Mouse (Mus musculus) embryo, embryonic 10 days (tissue): ENCODE results near the gene Phf8.
"Not testable (repeated sequence)": the region's sequence is repeated elsewhere in the genome, so short reads cannot be mapped to it uniquely, and the experiment has no call there.

ENCODE experiments used
- DNase-seq: peaks from one replicate; pipeline ENCODE4 v3.0.0-alpha.2; 2015; ENCODE audit warnings: low spot score

Gene Phf8

DNA sequence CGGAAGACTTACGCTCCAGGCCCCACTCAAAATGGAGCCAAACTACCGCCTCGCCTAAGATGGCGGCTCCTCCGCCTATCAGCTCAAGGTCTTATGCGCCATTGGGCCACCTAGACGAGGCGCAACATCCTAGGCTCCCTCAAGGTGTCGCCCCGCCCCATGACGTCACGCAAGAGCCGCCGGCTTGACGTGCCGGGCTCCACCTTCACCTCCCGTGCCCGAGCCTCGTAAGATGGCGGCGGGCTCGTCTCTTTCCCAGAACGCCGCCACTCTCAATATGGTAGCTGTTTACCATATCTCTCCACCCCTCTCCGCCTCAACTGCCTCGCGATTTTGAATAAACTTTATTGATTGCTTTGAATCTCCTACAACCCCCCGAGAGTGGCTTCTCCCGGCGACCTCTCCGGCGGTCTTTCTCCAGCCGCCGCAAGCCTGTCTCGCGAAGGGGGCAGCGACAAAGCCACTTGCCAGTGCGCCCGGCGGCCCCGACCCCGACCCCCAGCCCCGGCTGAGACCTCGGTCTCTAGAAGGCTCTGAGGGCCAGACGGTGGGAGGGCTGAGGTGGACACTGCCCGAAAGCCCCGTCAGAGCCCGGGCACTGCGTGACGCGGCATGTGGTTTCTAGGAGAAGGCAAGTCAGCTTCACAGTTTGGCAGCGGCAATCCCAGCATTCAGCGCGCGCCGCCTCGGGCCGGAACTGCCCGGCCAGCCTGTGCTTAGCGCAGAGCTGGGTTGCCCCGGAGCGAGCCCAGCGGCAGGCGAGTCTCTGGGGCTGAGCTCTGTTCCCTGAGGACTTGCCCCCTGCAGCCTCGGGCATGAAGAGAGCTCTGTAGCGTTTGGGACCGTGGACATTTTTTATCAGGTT is at the start of gene Phf8:
Phf8 (plus strand) TSS at position 215 of the 865 bp plus-strand sequence.
- peak; percentile 97 for DNase-seq

DNA sequence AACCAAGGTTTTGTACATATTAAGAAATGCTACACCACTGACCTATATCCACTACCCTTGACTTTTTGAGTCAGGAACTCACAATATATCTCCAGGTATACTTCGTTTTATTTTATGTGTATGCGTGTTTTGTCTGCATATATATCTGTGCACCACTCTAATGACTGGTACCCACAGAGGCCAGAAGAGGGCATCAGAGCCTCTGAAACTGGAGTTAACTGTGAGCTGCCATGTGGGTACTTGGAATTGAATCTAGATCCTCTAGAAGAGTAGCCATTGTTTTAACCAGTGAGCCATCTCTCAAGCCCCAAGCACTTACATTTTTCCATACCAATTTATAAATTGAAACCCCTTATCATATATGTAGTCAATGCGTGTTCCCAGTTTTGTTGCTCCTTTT is 32.3 kb upstream of the Phf8 start:
- DNase-seq = no peak

DNA sequence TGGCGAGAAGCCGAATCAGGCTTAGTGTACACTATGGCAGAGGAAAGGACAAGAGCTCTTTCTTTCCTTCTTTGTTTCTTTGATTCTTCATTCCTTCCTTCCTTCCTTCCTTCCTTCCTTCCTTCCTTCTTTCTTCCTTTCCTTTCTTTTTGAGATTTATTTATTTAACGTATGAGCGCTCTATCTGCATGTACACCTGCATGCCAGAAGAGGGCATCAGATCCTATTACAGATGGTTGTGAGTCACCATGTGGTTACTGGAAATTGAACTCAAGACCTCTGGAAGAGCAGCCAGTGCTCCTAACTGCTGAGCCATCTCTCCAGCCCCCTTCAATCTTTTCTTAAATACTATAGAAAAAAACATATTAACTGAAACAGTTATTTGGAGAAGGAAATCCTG is 27.2 kb upstream of the Phf8 start:
- DNase-seq = not testable (repeated sequence)

DNA sequence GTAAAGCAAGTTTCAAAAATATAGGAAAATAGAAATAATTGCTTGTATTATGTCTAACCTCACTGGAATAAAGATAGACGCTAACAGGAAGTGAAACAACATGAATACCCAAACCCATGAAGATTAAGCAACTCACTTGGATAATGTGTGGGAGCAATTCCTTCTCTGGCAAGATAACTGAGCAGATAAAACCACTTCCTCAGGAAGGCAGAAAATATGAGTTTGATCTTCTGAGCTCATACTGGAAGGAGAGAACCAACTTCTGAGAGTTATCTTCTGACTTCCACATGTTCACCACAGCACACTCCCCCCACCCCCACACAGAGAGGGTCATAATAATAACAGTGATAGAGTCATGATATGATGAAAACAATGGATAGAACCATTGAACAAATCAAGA is 23.9 kb upstream of the Phf8 start:
- no peak for DNase-seq

DNA sequence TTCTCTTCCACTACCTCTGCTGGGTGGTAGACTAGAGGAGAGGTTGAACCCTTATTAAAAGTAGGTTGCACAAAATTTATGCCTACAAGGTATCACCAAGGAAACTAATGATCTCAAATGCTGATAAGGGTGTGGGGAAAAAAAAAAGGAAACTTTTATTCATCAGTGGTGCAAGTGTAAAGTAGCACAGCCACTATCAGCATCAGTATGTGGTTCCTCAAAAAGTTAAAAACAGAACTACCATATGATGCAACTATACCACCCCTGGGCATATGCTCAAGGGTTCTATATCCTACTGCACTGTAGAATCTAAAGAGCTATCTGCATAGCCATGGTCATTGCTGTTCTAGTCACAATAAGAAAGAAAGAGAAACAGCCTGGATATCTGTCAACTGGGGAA is 11.9 kb upstream of the Phf8 start:
- DNase-seq = no peak

DNA sequence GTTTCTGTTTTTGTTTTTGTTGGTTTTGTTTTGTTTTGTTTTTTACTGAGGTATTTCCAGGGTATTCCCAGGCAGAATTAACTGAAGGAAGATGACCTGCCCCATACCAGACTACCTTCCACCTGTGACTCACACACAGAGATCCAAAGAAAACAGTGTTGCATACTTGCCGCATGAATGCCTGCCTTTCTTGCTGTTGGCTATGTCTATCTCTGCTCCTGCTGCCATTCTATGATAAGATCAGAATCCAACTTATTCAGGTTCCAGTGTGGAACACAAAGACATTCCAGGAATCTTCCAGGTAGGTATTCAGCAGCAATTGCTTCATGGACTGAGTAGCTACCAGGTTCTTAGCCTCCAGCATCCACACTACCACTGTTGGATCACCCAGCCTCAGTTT is 10.6 kb upstream of the Phf8 start:
- no peak for DNase-seq

DNA sequence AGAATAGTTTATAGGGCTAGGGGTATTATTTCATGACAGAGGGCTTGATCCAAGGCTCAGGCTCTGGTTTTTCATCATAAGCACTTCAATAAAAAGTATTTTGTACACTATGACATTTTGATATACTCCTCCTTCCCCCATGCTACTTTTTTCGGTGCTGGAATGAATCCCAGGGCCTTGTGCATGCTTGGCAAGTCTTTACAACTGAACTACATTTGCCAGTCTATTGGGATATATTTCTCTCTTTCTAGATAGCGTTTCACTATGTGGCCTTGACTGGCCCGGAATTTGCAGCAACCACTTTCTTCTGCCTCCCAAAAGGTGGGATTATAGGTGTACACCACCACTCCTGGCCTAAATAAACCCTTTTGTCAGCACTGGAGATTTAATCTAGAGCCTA is 7.4 kb upstream of the Phf8 start:
- DNase-seq = no peak

DNA sequence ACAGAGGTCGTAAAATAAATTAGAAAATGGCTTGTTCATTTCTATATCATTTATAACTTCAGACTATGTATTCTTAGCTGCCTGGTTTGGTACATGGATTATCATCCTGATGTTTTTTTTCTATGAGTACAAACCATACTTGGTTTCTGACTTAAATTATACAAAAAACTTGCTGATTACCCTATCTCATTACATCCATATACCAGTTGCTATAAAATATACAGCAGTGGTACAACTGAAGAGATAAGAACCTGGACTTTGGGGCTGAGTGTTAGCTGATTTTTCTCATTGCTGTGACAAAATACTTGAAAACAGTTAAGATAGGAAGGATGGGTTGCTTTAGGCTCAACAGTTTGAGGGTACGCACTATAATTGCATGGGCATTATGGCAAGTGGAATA is 6.8 kb upstream of the Phf8 start:
- DNase-seq = no peak

DNA sequence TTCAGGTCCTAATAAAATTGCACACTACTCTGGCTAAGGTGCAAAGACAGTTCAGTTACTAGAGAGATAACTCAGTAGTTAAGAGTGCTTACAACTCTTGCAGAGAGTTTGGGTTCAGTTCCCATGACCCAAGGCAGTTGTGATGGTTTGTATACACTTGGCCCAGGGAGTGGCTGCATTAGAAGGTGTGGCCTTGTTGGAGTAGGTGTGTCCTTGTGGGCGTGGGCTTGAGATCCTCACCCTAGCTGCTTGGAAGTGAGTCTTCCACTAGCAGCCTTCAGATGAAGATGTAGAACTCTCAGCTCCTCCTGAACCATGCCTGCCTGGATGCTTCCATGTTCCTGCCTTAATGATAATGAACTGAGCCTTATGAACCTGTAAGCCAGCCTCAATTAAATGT is 2.3 kb upstream of the Phf8 start:
- DNase-seq = no peak

DNA sequence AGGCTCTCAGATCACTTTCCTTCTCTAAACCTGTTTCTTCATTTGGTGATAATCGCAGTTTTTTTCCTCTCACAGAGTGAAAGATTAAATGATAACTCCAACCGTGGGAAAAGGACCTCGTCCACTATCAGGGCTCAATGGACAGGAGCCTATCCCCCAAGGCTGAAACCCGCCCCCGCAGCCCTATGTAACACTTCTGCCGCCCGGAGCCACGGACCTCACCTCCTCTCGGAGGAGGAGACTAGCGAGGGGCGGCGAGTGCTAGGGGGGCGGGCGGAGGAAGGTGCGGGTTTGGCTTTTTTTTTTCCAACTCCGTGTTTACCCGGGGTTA is 380 bp upstream of the Phf8 start:
- DNase-seq = no peak

DNA sequence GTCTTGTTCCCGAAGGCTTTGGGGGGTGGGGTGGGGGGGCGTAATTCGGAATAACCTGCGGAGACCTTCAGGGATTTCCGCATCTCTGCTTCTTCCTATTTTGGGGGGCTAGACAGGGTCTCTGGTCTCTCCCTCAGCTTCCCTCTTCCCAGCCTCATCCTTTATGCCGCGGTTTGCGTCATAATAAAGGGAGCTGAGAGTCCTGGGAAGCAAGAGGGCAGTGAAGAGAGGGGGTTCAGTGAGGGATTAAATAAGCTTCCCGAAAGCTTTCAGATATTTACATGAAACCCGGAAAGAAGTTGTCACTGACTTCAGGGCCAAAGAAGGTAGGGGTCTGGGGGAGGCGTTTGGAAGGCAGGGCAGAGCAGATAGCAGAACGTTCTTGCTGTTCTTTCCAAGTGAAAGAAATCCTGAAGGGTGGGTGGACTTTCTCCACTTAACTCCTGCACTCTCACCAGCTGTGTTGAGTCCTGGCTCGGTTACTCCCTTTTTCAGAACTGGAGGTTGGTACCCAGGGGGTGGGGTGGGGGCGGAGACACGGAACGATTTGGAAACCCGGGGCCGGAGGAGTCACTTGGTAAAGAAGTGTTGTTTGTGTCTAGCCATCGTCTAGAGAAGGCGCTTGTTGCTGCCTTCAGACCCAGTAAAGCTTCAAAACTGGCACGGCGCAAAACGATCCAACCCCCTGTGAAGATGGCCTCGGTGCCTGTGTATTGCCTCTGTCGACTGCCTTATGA is 1.5 kb downstream of the Phf8 start:
- DNase-seq = peak; percentile 9

DNA sequence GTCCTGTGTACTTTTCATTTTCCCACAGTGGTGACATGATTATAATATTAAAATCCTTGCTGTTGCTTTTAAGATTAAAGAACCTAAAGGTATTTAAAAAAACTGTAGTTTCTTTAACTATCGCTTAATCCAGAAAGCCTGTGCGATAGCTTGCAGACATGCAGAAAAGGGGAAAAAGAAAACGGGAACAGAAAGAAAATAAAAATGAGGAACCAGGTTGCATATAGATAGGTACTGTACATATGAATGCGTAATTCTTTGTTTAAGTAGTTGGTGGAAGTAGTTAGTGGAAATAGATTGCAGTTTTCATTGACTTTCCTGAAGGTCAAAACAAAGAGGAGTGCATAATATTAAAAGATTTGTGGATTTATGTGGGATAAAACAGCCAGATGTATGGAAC is 32.9 kb downstream of the Phf8 start:
- no peak for DNase-seq

DNA sequence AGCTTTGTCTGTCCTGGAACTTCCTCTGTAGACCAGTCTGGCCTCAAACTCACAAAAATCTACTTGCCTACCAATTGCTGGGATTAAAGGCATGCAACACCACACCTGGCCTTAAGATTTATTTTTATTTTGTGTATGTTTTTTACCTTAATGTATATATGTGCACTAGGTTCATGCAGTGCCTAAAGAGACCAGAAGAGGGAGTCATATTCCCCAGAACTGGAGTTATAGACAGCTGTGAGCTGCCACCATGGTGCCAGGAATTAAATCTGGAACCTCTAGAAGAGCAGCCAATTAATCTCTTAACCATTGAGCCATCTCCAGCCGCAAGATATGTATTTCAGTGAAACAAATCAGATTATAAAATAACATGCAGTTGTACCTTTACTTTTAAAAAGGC is 54.7 kb downstream of the Phf8 start:
- DNase-seq = no peak

DNA sequence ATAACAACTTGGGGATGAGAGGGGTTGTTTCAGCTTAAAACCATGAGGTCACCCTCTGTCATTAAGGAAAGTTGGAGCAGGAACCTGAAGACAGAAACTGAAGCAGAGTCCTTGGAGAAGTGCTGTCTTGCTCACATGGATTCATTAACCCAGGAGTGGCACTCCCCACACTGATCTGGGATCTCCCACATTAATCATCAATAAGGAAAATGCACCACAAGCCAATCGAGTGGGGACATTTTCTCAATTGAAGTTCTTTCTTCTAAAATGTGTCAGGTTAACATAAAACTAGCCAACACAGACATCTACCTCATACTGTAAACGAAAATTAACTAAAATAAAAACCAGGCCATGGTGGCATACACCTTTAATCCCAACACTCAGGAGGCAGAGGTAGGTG is 122.9 kb downstream of the Phf8 start:
- no peak for DNase-seq

DNA sequence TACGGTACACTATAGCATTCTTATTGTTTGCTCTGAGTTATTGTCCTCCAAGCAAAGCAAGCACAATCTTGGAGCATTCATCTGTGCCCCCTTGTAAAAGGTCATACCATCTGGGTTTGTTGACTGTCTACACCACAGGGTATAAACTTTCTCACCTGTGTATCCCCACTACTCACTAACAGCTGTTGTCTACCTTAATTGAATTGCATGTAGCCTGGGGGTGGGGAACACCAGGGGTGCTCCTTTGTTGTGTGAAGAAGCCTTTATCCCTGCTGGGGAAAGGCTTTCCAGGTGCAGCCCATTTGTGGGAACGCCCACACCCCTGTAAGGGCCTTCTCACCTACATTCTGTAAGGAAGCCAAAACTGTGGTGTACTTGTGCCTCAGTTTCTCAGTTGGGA is 133.3 kb downstream of the Phf8 start:
- DNase-seq = no peak

DNA sequence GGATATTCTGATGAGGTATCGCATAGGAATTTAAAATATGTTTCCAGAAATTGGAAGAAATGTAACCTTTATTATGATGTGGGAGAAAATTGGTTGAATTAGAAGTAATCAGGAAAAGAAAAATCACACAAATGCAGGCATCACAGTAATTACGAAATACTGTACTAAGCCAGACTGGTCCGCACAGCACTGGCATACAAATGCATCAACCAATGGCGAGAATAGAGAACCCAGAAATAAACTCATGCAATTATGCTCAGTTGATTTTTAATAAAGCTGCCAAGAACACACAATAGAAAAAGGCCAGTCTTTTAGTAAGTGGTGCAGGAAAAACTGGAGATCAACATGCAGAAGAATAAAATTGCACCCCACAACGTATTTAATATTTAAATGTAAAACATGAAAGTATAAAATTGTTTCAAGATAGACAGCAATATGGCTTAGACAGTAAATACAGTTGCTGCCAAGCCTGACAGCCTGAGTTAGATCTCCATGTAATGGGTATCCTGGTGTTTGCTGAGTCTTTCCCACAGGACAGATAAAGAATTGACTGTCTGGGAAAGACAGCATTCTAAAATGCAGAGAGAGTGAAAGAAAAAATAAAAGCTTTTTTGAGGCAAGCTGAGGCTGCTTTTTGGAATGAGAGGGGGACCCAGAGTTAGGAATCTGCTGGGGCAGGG is 154.2 kb downstream of the Phf8 start:
- no peak for DNase-seq
